Mouse (Mus musculus): Measurements from ENCODE around the gene Trim72.
"Not testable (repeated sequence)": the region's sequence is repeated elsewhere in the genome, so short reads cannot be mapped to it uniquely, and the experiment has no call there.

Gene Trim72

DNA sequence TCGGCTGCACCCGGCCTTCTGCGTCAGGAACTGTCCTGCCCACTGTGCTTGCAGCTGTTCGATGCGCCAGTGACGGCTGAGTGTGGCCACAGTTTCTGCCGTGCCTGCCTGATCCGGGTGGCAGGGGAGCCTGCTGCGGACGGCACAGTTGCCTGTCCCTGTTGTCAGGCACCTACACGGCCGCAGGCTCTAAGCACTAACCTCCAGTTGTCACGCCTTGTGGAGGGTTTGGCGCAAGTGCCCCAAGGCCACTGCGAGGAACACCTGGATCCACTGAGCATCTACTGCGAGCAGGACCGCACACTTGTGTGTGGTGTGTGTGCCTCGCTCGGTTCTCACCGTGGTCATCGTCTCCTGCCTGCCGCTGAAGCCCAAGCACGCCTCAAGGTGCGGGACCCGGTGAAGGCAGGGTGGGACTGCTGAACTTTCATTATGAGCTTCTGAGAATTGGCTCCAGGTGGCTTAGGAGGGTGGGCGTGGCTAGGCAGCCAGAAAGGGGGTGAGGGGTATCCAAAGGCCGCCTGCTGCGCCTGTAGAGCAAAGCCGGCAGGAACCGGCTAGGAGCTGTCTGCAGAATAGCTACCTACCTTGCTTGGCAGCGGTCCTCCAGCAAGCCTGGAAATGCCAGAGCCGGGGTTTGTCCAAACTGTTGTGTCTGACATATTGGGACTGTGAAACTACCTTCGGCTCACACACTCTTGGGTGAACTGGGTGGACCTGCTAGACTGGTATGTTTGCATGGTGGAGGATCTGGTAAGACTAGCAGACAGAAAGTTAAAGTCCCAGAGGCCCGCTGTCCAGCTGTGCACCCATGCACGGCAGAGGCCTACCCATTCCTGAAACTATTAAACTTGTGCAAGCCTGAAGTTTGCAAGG, 976 bp downstream of the Trim72 start:
- CTCF ChIA-PET, result interaction anchor here (0.5 kb wide), 1 partner anchor 406 kb away, joined by 3 read pairs; no protein-coding TSS in a partner anchor

DNA sequence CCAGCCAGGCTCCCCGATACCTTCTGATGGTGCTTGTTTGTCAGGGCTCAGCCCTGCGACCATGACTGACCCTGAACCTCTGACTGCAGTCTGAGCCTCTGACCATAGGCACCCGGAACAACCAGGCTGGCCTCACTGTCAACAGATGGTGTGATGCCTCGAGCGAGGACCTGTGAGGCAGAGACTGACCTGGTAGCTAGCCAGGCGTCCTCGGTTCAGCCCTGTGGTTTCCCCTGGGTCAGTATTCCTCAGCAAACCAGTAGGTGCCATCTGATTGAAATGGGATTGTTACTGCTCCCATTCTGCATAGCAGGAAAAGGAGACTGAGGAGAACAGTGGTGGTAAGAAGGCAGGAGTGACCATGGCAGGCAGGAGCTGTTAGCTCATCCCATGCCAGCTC, 2.4 kb downstream of the Trim72 start:
- CTCF ChIA-PET, result no interaction called here

DNA sequence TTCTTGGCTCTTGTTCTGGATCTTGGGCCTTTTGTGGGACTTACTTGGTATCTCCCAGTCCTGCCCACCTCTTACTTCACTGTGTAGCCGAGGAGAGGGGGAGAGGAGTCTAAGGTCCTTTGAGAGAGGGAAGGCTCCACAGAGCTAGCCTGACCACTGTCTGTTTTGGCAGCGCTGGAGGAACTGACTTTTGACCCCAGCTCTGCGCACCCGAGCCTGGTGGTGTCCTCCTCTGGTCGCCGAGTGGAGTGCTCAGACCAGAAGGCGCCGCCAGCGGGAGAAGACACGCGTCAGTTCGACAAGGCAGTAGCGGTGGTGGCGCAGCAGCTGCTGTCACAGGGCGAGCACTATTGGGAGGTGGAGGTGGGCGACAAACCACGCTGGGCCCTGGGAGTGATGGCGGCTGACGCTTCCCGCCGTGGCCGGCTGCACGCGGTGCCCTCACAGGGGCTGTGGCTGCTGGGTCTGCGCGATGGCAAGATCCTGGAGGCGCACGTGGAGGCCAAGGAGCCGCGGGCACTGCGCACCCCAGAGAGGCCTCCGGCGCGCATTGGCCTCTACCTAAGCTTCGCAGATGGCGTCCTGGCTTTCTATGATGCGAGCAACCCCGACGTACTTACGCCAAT, 6.1 kb downstream of the Trim72 start:
- CTCF ChIA-PET, result no interaction called here

DNA sequence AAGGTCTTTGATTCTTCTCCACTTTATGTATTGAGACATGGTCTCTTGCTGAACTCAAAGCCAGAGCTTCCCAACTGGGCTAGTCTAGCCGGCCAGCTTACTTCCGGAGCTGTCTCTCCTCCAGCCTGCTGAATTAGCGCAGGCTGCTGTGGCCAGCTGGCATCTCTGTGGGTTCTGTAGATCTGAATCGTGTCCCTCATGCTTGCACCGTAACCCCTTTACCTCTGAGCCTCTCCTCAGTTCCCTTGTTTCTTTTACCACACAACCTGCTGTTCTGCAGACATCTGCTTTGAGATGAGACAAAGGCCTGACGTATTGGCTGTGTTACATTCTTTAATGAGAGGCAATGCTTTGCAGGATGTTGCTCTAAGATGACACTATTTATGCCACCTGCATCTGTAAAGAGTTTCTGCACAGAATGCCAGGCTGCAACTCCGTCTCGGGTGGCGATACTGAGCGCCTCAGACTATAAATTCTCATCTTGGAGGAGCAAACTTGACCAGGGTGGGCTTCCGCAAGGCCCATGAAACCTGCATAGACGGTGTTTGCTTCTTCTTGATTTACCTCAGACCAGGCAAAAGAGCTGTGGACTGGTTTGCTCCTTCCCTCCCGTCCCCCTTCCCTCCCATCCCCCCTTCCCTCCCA, 8.5 kb downstream of the Trim72 start:
- CTCF ChIA-PET, result interaction anchor here (0.6 kb wide), 1 partner anchor 11 kb away, joined by 9 read pairs; no protein-coding TSS in a partner anchor

DNA sequence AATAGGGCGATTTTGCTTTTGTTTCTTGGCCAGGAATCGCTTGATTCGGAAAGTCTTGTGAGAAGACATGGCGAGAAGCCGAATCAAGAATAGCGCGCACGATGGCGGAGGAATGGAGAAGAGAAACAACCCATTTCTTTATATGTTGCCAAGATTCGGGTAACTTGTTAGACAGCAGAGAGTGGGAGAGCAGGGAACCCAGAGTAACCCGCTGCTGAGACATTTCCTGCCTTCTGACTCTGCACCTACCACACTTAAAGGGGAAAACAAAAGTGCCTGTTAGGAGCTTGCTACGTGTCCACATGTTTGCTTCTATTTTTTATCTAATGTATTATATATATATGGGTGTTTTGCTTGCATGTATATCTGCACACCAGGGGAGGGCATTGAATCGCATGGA, 9.4 kb downstream of the Trim72 start:
- CTCF ChIA-PET, result no interaction called here

DNA sequence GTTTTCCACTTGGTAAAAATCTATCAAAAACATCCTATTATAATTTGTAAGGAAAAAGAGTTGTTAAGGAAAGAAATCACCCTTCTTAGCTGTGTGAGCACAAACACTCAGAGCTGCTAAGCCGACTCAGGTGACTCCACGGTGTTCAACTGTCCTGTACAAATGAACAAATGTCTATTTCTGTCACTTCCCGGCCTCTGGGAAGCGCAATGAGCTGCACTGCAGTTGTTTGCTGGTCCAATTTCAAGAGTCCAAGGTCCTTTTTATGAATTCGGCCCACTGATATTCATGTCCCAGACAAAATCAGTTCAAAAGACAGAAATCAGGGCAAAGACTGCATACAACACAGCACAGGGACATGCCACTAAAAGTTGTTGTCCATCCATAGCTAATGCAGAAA, 12.4 kb downstream of the Trim72 start:
- CTCF ChIA-PET, result not testable (repeated sequence)

DNA sequence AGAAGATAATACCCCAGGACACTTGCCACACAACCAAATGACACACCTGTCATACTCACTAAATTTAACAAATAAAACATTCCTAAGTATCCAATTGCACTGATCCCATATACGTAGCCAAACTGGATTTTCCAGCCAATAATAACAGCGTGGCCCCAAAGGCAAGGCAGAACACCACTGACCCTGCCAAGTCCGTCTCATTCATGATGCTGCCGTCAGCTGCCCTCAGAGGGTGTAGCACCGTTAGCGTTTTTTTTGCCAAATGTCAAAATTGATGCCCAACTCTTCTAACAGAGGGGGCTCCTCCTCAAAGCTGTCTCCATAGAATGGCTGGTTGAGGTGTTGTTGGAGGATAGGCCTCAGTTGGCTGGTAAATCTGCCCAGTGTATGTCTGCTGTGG, 12.9 kb downstream of the Trim72 start:
- CTCF ChIA-PET, result interaction anchor here (0.6 to 0.7 kb wide), 2 partner anchors 41 to 550 kb away, joined by 3 read pairs; no protein-coding TSS in a partner anchor

DNA sequence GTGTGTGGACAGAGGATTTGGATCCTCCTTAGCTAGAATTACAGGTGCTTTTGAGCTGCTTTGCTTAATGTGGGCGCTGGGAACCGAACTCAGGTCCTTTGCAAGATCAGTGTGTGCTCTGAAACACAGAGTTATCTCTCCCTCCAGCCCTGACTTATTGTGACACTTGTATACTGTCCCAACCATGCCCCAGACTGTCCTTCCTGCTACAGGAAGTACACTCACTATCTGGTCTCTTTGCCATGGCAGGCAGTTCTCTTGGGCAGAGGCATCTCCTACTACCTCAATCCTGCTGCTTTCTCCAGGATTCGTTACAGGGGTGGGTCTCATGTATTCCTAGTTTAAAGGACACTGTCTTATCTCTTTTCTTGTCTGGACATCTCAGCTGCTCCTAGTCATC, 14.5 kb downstream of the Trim72 start:
- CTCF ChIA-PET, result no interaction called here

DNA sequence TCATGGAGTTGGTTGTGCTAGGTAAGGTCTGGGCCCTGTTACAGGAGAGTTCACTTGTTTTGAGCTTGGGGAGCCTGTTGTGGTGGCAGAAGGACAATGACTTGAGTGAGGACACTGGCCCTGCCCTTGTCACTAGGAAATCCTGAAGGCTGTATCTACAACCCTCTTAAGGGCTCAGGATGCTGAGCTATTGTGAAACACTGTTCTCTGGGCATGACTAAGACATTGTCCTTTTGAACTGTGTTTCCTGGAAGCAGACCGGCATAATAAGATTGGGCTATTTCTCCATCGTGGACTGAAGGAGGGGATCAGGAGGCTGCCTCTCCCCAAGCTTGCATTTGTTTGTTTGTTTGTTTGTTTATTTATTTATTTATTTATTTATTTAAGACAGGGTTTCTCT, 15.4 kb downstream of the Trim72 start:
- CTCF ChIA-PET, result interaction anchor here (0.5 kb wide), 1 partner anchor 224 kb away, joined by 4 read pairs; no protein-coding TSS in a partner anchor

DNA sequence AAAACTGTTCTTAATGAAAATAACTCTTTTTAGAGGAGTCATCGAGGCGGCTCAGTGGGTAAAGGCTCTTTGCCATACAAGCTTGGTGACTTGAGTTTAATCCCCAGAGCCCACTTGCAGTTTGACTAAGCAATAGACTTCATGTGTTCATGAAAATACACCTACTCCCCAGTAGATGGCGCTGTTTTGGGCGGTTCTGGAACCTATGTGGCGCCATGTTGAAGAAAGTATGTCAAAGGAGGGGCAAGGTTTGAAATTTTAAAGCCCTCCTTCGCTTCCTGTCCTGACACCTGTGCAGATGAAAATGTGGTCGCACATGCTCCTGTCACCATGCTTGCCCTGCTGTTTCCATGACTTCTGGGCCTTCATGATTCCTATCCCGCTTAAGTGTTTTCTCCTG, 19.2 kb downstream of the Trim72 start:
- CTCF ChIA-PET, result interaction anchor here (0.5 kb wide), 1 partner anchor 39 kb away, joined by 3 read pairs; the partner anchor contains the start of genes Gm49368 and Itgam

DNA sequence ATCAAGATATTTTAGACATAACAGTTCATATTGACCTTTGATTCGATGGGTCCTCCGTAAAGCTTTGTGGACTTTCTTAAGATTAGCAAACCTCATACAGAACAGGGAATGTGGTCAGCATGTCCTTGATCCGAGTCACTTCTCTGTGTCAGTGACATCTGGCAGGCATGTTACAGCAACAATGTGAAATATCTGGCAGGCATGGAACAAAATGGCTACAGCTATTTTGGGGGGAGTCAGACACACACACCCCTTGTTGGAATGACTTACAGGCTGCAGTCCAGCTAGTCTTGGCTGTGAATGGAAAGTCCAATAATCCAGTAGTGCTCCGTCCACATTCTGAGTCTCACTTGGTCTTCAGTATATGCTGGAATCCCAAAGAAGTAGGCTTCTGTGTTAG, 19.8 kb downstream of the Trim72 start:
- CTCF ChIA-PET, result no interaction called here

DNA sequence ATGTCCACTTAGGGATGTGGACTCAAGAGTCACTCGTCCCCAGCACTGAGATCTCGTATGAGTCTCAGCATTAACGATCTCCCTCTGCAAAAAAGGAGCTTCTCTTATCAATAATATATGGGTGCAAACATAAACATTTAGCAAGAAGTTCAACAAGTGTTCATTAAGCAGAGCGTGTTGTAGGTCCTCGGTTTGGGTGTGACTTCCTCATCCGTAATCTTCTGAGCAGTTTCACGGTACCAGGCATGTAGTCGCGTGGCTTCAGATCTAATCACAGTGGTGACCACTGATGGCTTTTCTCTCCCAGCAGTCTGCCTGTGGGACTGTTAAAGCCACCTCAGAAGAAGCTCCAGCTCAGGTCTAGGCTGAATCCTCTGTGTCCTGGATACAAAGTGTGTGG, 20.6 kb downstream of the Trim72 start:
- CTCF ChIA-PET, result no interaction called here

DNA sequence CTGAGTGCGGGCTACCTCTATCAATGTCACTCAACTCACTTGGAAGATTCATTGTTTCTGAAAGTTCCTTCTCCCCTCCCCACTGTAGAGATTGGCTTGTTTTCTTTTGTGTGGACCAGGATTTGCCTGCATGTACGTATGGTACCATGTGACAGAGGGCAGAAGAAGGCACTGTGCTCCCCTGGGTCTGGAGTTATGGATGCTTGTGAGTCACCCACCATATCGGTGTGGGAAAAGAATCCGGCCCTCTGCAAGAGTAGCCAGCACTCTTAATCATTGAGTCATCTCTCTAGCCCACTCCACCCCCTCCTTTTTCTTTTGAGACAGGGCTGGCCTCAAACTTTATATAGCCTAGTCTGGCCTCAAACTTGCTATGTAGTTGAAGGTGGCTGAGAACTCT, 21.2 kb downstream of the Trim72 start:
- CTCF ChIA-PET, result interaction anchor here (0.6 kb wide), 1 partner anchor 42 kb away, joined by 5 read pairs; no protein-coding TSS in a partner anchor

DNA sequence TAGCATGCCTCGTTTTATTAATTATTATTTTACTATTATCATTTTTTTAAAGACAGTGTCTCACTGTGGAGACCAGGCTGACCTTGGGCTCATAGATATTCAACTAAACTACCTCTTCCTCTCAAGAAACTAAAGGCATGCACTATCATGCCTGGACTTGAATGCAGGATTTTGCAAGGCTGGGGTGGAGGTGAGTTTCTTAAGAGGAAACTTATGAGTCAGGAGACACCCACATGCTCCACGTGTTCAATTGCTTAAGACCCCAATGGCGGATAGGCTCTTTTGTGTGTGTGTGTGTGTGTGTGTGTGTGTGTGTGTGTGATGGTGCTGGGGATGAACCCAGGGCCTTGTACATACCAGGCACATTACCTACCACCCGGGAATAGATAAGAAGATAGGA, 21.6 kb downstream of the Trim72 start:
- CTCF ChIA-PET, result interaction anchor here (0.6 kb wide), 1 partner anchor 42 kb away, joined by 5 read pairs; no protein-coding TSS in a partner anchor

DNA sequence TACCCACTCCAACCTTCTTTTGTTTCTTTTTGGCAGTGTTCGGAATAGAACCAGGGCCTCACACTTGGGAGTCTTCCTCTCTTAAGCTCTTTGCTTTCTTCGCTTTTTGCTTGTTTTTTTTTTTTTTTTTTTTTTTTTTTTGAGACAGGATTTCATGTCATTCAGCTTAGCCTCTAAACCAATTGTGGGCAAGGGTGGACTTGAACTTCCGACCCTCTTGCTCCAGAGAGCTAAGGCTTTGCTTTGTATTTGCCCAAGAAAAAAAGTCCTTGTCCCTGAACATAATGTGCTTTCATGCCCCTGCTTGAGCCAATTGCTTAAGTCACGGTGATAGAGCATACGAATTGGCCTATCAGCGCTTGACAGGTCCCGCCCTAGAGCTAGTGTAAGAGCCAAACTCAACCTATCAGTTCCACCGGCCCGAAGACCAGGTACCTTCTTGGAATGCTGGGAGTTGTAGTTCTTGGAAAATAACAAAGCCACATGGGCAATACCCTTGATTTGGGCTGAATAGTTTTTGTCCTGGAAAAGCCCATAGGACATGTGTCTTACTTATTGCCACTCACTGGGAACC, 27.7 kb downstream of the Trim72 start:
- CTCF ChIA-PET, result no interaction called here

DNA sequence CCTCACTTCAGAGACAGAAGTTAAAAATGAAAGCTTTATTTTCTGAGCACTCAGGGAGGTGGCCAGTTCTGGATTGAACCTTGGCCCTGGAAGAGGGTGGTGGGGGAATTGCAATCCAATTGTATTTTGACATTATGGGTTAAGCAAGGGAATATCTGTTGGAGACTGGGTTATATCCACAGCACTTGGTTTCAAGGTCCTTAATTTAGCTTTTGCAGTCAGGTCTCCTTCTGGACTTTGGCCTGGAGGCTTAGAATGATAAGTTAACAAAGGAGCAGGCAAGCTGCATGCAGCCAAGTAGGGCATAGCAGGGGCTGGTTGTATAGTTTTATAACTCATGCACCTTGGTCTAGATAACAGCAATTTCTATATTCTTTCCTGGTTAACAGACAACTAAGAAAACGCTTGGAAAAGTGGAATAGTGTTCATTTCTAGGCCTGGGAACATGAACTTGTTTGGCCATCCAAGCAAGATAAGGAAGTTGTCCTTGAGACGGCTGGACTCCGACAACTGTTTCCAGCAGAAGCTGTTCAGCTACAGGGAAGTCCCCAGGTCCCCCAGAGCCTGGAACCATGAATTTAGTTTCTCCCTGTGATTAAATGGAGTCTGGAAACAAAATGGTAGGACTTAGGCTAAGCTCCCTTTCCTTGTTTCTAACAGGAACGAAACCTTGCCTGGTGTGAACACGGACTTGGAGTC, 28.7 kb downstream of the Trim72 start:
- CTCF ChIA-PET, result no interaction called here

DNA sequence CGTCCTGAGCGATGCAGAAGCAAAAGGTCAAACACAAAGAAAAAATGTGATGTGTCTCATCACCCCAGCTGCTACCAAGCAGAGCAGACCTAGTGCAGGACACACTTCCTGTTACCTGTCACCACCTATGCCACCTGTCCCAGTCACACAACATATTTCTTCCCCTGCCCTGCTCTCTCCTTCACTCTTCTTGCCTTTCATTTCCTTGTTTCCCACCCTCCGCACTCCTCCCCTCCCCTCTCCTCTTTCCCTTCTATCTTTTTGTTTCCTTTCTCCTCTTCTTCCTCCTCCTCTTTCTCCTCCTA, 29.2 kb downstream of the Trim72 start:
- CTCF ChIA-PET, result no interaction called here

DNA sequence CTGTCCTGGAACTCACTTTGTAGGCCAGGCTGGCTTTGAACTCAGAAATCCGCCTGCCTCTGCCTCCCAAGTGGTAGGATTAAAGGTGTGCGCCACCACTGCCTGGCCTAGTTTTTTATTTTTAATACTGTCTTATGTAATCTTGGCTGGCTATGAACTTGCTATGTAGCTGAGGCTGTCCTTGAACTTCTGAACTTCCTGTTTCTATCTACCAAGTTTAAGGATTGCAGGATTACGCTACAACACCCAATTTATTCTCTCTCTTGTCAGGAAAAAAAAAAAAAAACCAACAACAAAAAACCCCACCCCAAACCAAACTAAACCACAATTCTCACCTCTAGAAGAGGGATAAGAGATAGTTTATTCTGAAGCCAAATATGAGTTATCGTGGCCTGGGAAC, 29.9 kb downstream of the Trim72 start:
- CTCF ChIA-PET, result interaction anchor here (0.6 kb wide), 1 partner anchor 92 kb away, joined by 5 read pairs; no protein-coding TSS in a partner anchor

DNA sequence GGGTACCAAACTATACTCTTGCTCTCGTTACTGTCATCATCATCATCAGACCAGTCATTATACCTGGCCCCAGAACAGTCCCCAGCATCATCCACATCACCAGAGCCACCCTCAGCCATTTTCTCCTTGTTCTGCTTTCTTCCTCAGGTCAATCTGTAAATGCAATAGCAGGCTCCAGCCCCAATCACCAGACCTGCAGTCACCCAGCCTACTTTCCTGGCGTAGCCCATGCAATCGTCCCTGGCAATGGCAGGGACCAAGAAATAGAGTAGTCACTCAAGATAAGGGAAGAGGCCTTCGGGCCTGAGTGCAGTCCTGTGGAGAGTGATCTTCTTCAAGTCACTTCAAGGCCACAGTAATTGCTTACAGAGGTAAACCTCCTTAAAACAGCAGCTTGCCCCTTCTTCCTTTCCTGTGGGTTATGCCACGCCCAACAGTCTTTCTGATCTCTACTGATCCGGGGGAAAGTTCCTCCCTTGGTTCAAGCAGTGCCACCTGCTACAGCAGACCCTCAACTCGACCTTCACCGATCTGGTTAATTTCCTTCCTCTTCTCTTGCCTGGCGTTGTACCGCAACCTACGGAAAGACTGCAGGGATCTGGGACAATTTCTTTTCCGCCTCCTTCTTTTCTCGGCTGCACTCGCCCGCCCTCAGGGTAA, 38.5 kb downstream of the Trim72 start:
- CTCF ChIA-PET, result not testable (repeated sequence)

DNA sequence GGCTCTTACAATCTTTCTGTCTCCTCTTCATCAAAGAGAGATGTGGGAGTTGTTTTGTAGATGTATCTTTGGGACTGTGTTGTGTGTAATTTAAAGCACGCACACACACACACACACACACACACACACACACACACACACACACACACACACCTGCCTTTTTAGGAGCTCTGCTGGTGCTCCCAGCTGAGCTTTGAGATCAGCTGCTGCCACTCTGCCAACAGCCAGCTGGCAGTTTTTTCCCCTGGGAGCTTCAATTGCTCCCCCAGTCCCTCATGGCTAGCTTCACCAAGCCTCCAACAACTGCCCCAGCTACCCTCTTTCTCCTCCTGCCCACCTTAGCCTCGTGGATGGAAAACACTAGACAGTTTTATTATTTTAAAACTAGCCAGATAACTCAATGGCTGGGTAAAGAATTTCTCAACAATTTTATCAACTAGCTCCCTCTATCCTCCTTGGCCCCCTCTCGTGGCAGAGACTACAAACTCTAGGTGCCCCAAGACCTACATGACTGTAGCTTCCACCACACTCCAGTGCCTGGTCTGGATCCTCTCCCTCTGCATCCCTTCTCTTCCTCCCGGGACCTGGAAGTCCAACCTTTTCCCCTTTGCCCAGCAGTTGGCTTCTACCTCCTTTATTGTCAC, 40.5 kb downstream of the Trim72 start:
- CTCF ChIA-PET, result interaction anchor here (0.6 to 1.0 kb wide), 3 partner anchors 10 to 1625 kb away, joined by 4 to 9 read pairs (median 8); no protein-coding TSS in a partner anchor
